Mouse (Mus musculus): ENCODE results near the gene Bcl2l12. TPM values are rescaled to one million over a fixed set of nuclear protein-coding genes. Genes with fewer than 3 reads are reported as not detected.

Bcl2l12 gene
- polyA plus RNA-seq, 1 experiment = 13.3 TPM

- Histone ChIP-seq H3K4me3 (no peak overlapping the region), H3K79me2 (ENCODE audit: control insufficient read depth, insufficient read depth) (peaks cover 4% of the 10 kb centered on the region), H3K4me2 (ENCODE audit: low read depth) (peak overlapping the region; percentile 3), H3K27me3 (ENCODE audit: control insufficient read depth, insufficient read depth, insufficient read length) (no peaks in the 10 kb centered on the region), H3ac (ENCODE audit: control insufficient read depth, insufficient read length) (no peak overlapping the region), H3K36me3 (ENCODE audit: control insufficient read depth, insufficient read depth) (peaks cover 11% of the 10 kb centered on the region)
- TF ChIP-seq MAX (IDR thresholded peaks at IDR 0.05; ENCODE audit: low read depth) (no peak), TCF12 (IDR thresholded peaks at IDR 0.05; ENCODE audit: insufficient read depth, poor library complexity, severe bottlenecking) (no peak), REST (IDR thresholded peaks at IDR 0.05; ENCODE audit: insufficient read depth, insufficient read length) (no peak), SRF (IDR thresholded peaks at IDR 0.05; ENCODE audit: control insufficient read depth, insufficient read length, low read depth) (no peak), USF1 (IDR thresholded peaks at IDR 0.05; ENCODE audit: low read depth) (no peak), TCF3 (IDR thresholded peaks at IDR 0.05; ENCODE audit: insufficient read length, low read depth) (no peak), MYOG (IDR thresholded peaks at IDR 0.05; ENCODE audit: control insufficient read depth in 1 of 3, insufficient read depth in 1 of 3, insufficient read length in 2 of 3, low read depth in 2 of 3) (no peak), CEBPB (IDR thresholded peaks at IDR 0.05; ENCODE audit: insufficient read depth, poor library complexity, severe bottlenecking) (no peak), MYOD1 (IDR thresholded peaks at IDR 0.05; ENCODE audit: control insufficient read depth in 1 of 3, insufficient read length in 2 of 3, low read depth in 2 of 3) (no peak), E2F4 (IDR thresholded peaks at IDR 0.05; ENCODE audit: insufficient read depth) (no peak), POLR2AphosphoS2 (IDR thresholded peaks at IDR 0.05; ENCODE audit: insufficient read length, low read depth) (no peak), POLR2A (IDR thresholded peaks at IDR 0.05; ENCODE audit: insufficient read length, low read depth) (no peak)
Measured at GRCm38 (mm10) chr7:45035631-45036030, 37.1 kb upstream of the Bcl2l12 start.

- Histone ChIP-seq H3ac (ENCODE audit: control insufficient read depth, insufficient read length) (no peak overlapping the region), H3K79me2 (ENCODE audit: control insufficient read depth, insufficient read depth) (peaks cover 4% of the 10 kb centered on the region), H3K36me3 (ENCODE audit: control insufficient read depth, insufficient read depth) (peaks cover 11% of the 10 kb centered on the region), H3K4me2 (ENCODE audit: low read depth) (no peak overlapping the region), H3K4me3 (no peak overlapping the region), H3K27me3 (ENCODE audit: control insufficient read depth, insufficient read depth, insufficient read length) (no peaks in the 10 kb centered on the region)
- TF ChIP-seq TCF3 (IDR thresholded peaks at IDR 0.05; ENCODE audit: insufficient read length, low read depth) = no peak
- no peak for TF ChIP-seq TCF12 (IDR thresholded peaks at IDR 0.05; ENCODE audit: insufficient read depth, poor library complexity, severe bottlenecking)
- TF ChIP-seq E2F4 (IDR thresholded peaks at IDR 0.05; ENCODE audit: insufficient read depth) = no peak
- no peak for TF ChIP-seq MYOG (IDR thresholded peaks at IDR 0.05; ENCODE audit: control insufficient read depth in 1 of 3, insufficient read depth in 1 of 3, insufficient read length in 2 of 3, low read depth in 2 of 3)
- no peak for TF ChIP-seq REST (IDR thresholded peaks at IDR 0.05; ENCODE audit: insufficient read depth, insufficient read length)
- TF ChIP-seq SRF (IDR thresholded peaks at IDR 0.05; ENCODE audit: control insufficient read depth, insufficient read length, low read depth) = no peak
- TF ChIP-seq POLR2AphosphoS2 (IDR thresholded peaks at IDR 0.05; ENCODE audit: insufficient read length, low read depth) = no peak
Measured at GRCm38 (mm10) chr7:45033722-45034359, 35.3 kb upstream of the Bcl2l12 start.

GRCm38 (mm10) chr7:45030857-45031256 is 32.3 kb upstream of the Bcl2l12 start:
- H3K4me3 ChIP-seq = no peak overlapping the region
- H3K27me3 ChIP-seq (ENCODE audit: control insufficient read depth, insufficient read depth, insufficient read length) = no peaks in the 10 kb centered on the region
- H3K79me2 ChIP-seq (ENCODE audit: control insufficient read depth, insufficient read depth) = no peaks in the 10 kb centered on the region
- TF ChIP-seq TCF12 (IDR thresholded peaks at IDR 0.05; ENCODE audit: insufficient read depth, poor library complexity, severe bottlenecking) (no peak), POLR2A (IDR thresholded peaks at IDR 0.05; ENCODE audit: insufficient read length, low read depth) (no peak), REST (IDR thresholded peaks at IDR 0.05; ENCODE audit: insufficient read depth, insufficient read length) (no peak), USF1 (IDR thresholded peaks at IDR 0.05; ENCODE audit: low read depth) (no peak), POLR2AphosphoS2 (IDR thresholded peaks at IDR 0.05; ENCODE audit: insufficient read length, low read depth) (no peak), MYOG (IDR thresholded peaks at IDR 0.05; ENCODE audit: control insufficient read depth in 1 of 3, insufficient read depth in 1 of 3, insufficient read length in 2 of 3, low read depth in 2 of 3) (no peak), CEBPB (IDR thresholded peaks at IDR 0.05; ENCODE audit: insufficient read depth, poor library complexity, severe bottlenecking) (no peak), MAX (IDR thresholded peaks at IDR 0.05; ENCODE audit: low read depth) (no peak), TCF3 (IDR thresholded peaks at IDR 0.05; ENCODE audit: insufficient read length, low read depth) (no peak), SRF (IDR thresholded peaks at IDR 0.05; ENCODE audit: control insufficient read depth, insufficient read length, low read depth) (no peak), E2F4 (IDR thresholded peaks at IDR 0.05; ENCODE audit: insufficient read depth) (no peak), MYOD1 (IDR thresholded peaks at IDR 0.05; ENCODE audit: control insufficient read depth in 1 of 3, insufficient read length in 2 of 3, low read depth in 2 of 3) (no peak)
- H3K4me2 ChIP-seq (ENCODE audit: low read depth) = no peak overlapping the region
- peaks cover 3% of the 10 kb centered on the region for H3K36me3 ChIP-seq (ENCODE audit: control insufficient read depth, insufficient read depth)
- no peak overlapping the region for H3ac ChIP-seq (ENCODE audit: control insufficient read depth, insufficient read length)

- Histone ChIP-seq H3K27me3 (ENCODE audit: control insufficient read depth, insufficient read depth, insufficient read length) (no peaks in the 10 kb centered on the region), H3ac (ENCODE audit: control insufficient read depth, insufficient read length) (no peak overlapping the region), H3K79me2 (ENCODE audit: control insufficient read depth, insufficient read depth) (no peaks in the 10 kb centered on the region), H3K4me3 (no peak overlapping the region), H3K4me2 (ENCODE audit: low read depth) (no peak overlapping the region), H3K36me3 (ENCODE audit: control insufficient read depth, insufficient read depth) (peaks cover 2% of the 10 kb centered on the region)
- no peak for TF ChIP-seq E2F4 (IDR thresholded peaks at IDR 0.05; ENCODE audit: insufficient read depth)
- no peak for TF ChIP-seq MYOD1 (IDR thresholded peaks at IDR 0.05; ENCODE audit: control insufficient read depth in 1 of 3, insufficient read length in 2 of 3, low read depth in 2 of 3)
- TF ChIP-seq POLR2AphosphoS2 (IDR thresholded peaks at IDR 0.05; ENCODE audit: insufficient read length, low read depth) = no peak
- TF ChIP-seq CEBPB (IDR thresholded peaks at IDR 0.05; ENCODE audit: insufficient read depth, poor library complexity, severe bottlenecking) = no peak
- no peak for TF ChIP-seq TCF3 (IDR thresholded peaks at IDR 0.05; ENCODE audit: insufficient read length, low read depth)
- TF ChIP-seq USF1 (IDR thresholded peaks at IDR 0.05; ENCODE audit: low read depth) = no peak
- TF ChIP-seq TCF12 (IDR thresholded peaks at IDR 0.05; ENCODE audit: insufficient read depth, poor library complexity, severe bottlenecking) = no peak
- no peak for TF ChIP-seq REST (IDR thresholded peaks at IDR 0.05; ENCODE audit: insufficient read depth, insufficient read length)
- TF ChIP-seq MYOG (IDR thresholded peaks at IDR 0.05; ENCODE audit: control insufficient read depth in 1 of 3, insufficient read depth in 1 of 3, insufficient read length in 2 of 3, low read depth in 2 of 3) = no peak
- TF ChIP-seq MAX (IDR thresholded peaks at IDR 0.05; ENCODE audit: low read depth) = no peak
- TF ChIP-seq POLR2A (IDR thresholded peaks at IDR 0.05; ENCODE audit: insufficient read length, low read depth) = no peak
- TF ChIP-seq SRF (IDR thresholded peaks at IDR 0.05; ENCODE audit: control insufficient read depth, insufficient read length, low read depth) = no peak
Measured at GRCm38 (mm10) chr7:45029995-45030394, 31.5 kb upstream of the Bcl2l12 start.
